ENCODE assay signal across 25 mouse cellular contexts in genomic region chr2:174712043-174712442, GRCm38 (mm10). TPM values are rescaled to one million over a fixed set of nuclear protein-coding genes. Genes with fewer than 3 reads are reported as not detected.
A peak's percentile ranks its signal among the peaks of the same experiment; 100 is the strongest.
DNase-seq lines count a peak whose midpoint lies in the region; ATAC-seq and TF ChIP-seq lines count a peak whose summit lies in the region.
"Had no signal": no experiment of that assay in that cellular context is flagged by ENCODE, and none has a peak within 500 bp of the region (broad histone marks: within the 10 kb centered on the region; RNA-seq: fewer than 3 reads in every experiment).

No protein-coding gene starts in this region.

- H3K9ac ChIP-seq in liver, postnatal 0 days (replicated peaks): no peak overlapping the region
- H3K9ac ChIP-seq in liver, embryonic 12.5 days: no peak overlapping the region
- no peak overlapping the region for H3K9ac ChIP-seq in hindbrain, embryonic 13.5 days
- H3K9ac ChIP-seq: heart, embryonic 15.5 days; limb, embryonic 12.5 days; midbrain, embryonic 12.5 days; neural tube, embryonic 12.5 days; stomach, embryonic 15.5 days had no signal

- TF ChIP-seq EP300 in liver, postnatal 0 days (IDR thresholded peaks at IDR 0.05; ENCODE audit: low read depth): no peak

- no peak for ATAC-seq in CD4-positive, CD25-positive, alpha-beta regulatory T cell, adult 4 months
- no peak for ATAC-seq in liver, postnatal 0 days
- ATAC-seq in liver, embryonic 12.5 days: no peak
- ATAC-seq in hindbrain, embryonic 13.5 days (ENCODE audit: low FRiP score): no peak
- ATAC-seq: forebrain, embryonic 16.5 days; hindbrain, embryonic 16.5 days had no signal

- H3K4me3 ChIP-seq in liver, postnatal 0 days (ENCODE audit: low read depth, low read length): no peak overlapping the region
- no peak overlapping the region for H3K4me3 ChIP-seq in liver, embryonic 12.5 days
- no peak overlapping the region for H3K4me3 ChIP-seq in E14TG2a.4 (replicated peaks; ENCODE audit: low read length)
- H3K4me3 ChIP-seq in hindbrain, embryonic 13.5 days: no peak overlapping the region
- H3K4me3 ChIP-seq: embryonic facial prominence, embryonic 10.5 days; heart, embryonic 15.5 days; limb, embryonic 12.5 days; midbrain, embryonic 12.5 days; neural tube, embryonic 12.5 days; stomach, embryonic 15.5 days had no signal

- 91% methylated on average over 1 of the region's 1 CpGs for WGBS in liver, postnatal 0 days (ENCODE audit: insufficient replicate concordance)
- WGBS in liver, embryonic 12.5 days (ENCODE audit: insufficient replicate concordance): 90% methylated on average over 1 of the region's 1 CpGs
- WGBS in hindbrain, embryonic 13.5 days: 95% methylated on average over 1 of the region's 1 CpGs

- H3K27ac ChIP-seq in liver, postnatal 0 days (ENCODE audit: low read depth): no peak overlapping the region
- H3K27ac ChIP-seq in liver, embryonic 12.5 days: no peak overlapping the region
- no peak overlapping the region for H3K27ac ChIP-seq in hindbrain, embryonic 13.5 days
- H3K27ac ChIP-seq: embryonic facial prominence, embryonic 10.5 days; heart, embryonic 15.5 days; limb, embryonic 12.5 days; midbrain, embryonic 12.5 days; neural tube, embryonic 12.5 days; stomach, embryonic 15.5 days had no signal

- H3K9me3 ChIP-seq in liver, postnatal 0 days (ENCODE audit: low read length): no peaks in the 10 kb centered on the region
- H3K9me3 ChIP-seq in liver, embryonic 12.5 days (replicated peaks): no peaks in the 10 kb centered on the region
- no peaks in the 10 kb centered on the region for H3K9me3 ChIP-seq in E14TG2a.4 (ENCODE audit: low read length)
- H3K9me3 ChIP-seq in hindbrain, embryonic 13.5 days: no peaks in the 10 kb centered on the region
- H3K9me3 ChIP-seq: embryonic facial prominence, embryonic 10.5 days; heart, embryonic 15.5 days; midbrain, embryonic 12.5 days; neural tube, embryonic 12.5 days; stomach, embryonic 15.5 days had no signal

- no peaks in the 10 kb centered on the region for H3K4me1 ChIP-seq in liver, postnatal 0 days (ENCODE audit: insufficient read depth)
- H3K4me1 ChIP-seq in liver, embryonic 12.5 days: no peaks in the 10 kb centered on the region
- H3K4me1 ChIP-seq in E14TG2a.4 (replicated peaks; ENCODE audit: low read depth, low read length): peaks cover 1% of the 10 kb centered on the region; the same call in 1 of the 2 replicates
- no peaks in the 10 kb centered on the region for H3K4me1 ChIP-seq in hindbrain, embryonic 13.5 days (replicated peaks)
- H3K4me1 ChIP-seq: heart, embryonic 15.5 days; limb, embryonic 12.5 days; midbrain, embryonic 12.5 days; neural tube, embryonic 12.5 days; stomach, embryonic 15.5 days had no signal

- peak; percentile 37 for DNase-seq in CD4-positive, CD25-positive, alpha-beta regulatory T cell, adult 2 months (ENCODE audit: low read depth, low spot score)
- no peak for DNase-seq in liver, postnatal 0 days
- DNase-seq in induced T-regulatory cell, adult 2 months (ENCODE audit: low read depth): peak; percentile 39
- DNase-seq in c-Kit-positive CD71-positive TER-119-positive erythroid progenitor cells, embryonic 14.5 days (ENCODE audit: low spot score): no peak
- DNase-seq: cerebellum, adult 11-12 months; cerebellum, postnatal 10 days; gastrocnemius, postnatal 36 days; heart, postnatal 36 days; kidney, adult 11 months; lung, adult 2 months; lung, postnatal 14 days had no signal

- no peaks in the 10 kb centered on the region for H3K27me3 ChIP-seq in liver, postnatal 0 days (ENCODE audit: insufficient read depth, low read length)
- no peaks in the 10 kb centered on the region for H3K27me3 ChIP-seq in liver, embryonic 12.5 days (replicated peaks)
- H3K27me3 ChIP-seq in E14TG2a.4 (ENCODE audit: insufficient read depth, low read length): no peaks in the 10 kb centered on the region
- H3K27me3 ChIP-seq in hindbrain, embryonic 13.5 days: no peaks in the 10 kb centered on the region
- H3K27me3 ChIP-seq: CH12.LX; heart, embryonic 15.5 days; limb, embryonic 12.5 days; midbrain, embryonic 12.5 days; neural tube, embryonic 12.5 days; stomach, embryonic 15.5 days had no signal

- no peak overlapping the region for H3K4me2 ChIP-seq in liver, postnatal 0 days (ENCODE audit: low read depth, low read length)
- no peak overlapping the region for H3K4me2 ChIP-seq in liver, embryonic 12.5 days
- H3K4me2 ChIP-seq in hindbrain, embryonic 13.5 days: no peak overlapping the region
- H3K4me2 ChIP-seq: heart, embryonic 15.5 days; limb, embryonic 12.5 days; liver, embryonic 11.5 days; midbrain, embryonic 12.5 days; neural tube, embryonic 12.5 days; stomach, embryonic 15.5 days had no signal

- H3K36me3 ChIP-seq in liver, postnatal 0 days (replicated peaks; ENCODE audit: insufficient read depth, low read length): no peaks in the 10 kb centered on the region
- H3K36me3 ChIP-seq in liver, embryonic 12.5 days: no peaks in the 10 kb centered on the region
- no peaks in the 10 kb centered on the region for H3K36me3 ChIP-seq in E14TG2a.4 (ENCODE audit: insufficient read depth, low read length)
- H3K36me3 ChIP-seq in hindbrain, embryonic 13.5 days: no peaks in the 10 kb centered on the region
- H3K36me3 ChIP-seq: embryonic facial prominence, embryonic 10.5 days; heart, embryonic 15.5 days; limb, embryonic 12.5 days; midbrain, embryonic 12.5 days; neural tube, embryonic 12.5 days; stomach, embryonic 15.5 days had no signal

- TF ChIP-seq CTCF in liver, postnatal 0 days (IDR thresholded peaks at IDR 0.05; ENCODE audit: low read depth): peak; percentile 44
- peak; percentile 43; the same call in 1 of the 2 replicates for TF ChIP-seq CTCF in E14TG2a.4 (conservative IDR thresholded peaks at IDR 0.05; ENCODE audit: low read length)

RNA-seq across cellular contexts. Expression of gene Edn3, which starts 48.4 kb away (rescaled TPM):
- polyA plus RNA-seq in CD4-positive, CD25-positive, alpha-beta regulatory T cell, adult 4 months (2017; shearing (Covaris generic)): not detected
- polyA plus RNA-seq in liver, postnatal 0 days (2015; fragmentation: Nextera tagmentation; extraction: Ambion mirVana): 0.11 and 0.13 TPM in 2 replicates
- 0.98 TPM in 2 replicates for polyA plus RNA-seq in liver, embryonic 12.5 days (2016; fragmentation: Nextera tagmentation; extraction: Ambion mirVana)
- polyA plus RNA-seq in hindbrain, embryonic 13.5 days (2015; fragmentation: Nextera tagmentation; extraction: Ambion mirVana): 8.3 and 9.9 TPM in 2 replicates

Comparison
In these comparisons a context has a peak if more than half of its experiments do, and no peak if none do; other contexts are left out.
1. DNase-seq: peak in CD4-positive, CD25-positive, alpha-beta regulatory T cell, adult 2 months (single experiment) and induced T-regulatory cell, adult 2 months (single experiment); none in liver, postnatal 0 days (single experiment) and c-Kit-positive CD71-positive TER-119-positive erythroid progenitor cells, embryonic 14.5 days (single experiment).